Mouse (Mus musculus) kidney, postnatal 36 days (tissue): ENCODE measurements around the gene Dchs1.
"Not testable (repeated sequence)": the region's sequence is repeated elsewhere in the genome, so short reads cannot be mapped to it uniquely, and the experiment has no call there.

Experiments
- DNase-seq, 2 experiments: peaks; one replicate each; pipeline ENCODE4 v3.0.0; 2021 to 2022; ENCODE audit warnings: mixed read lengths in 2 of 2

The Dchs1 gene

GRCm38 (mm10) chr7:105740851-105741250, 46.6 kb downstream of the Dchs1 start:
- DNase-seq: no peak

- no peak for DNase-seq
Observed at GRCm38 (mm10) chr7:105740089-105740795, 47.2 kb downstream of the Dchs1 start.

GRCm38 (mm10) chr7:105738948-105739347, 48.5 kb downstream of the Dchs1 start:
- DNase-seq: peak; percentile 78 to 82

GRCm38 (mm10) chr7:105738286-105738685, 49.2 kb downstream of the Dchs1 start:
- DNase-seq: no peak

- DNase-seq: no peak
Observed at GRCm38 (mm10) chr7:105737648-105738047, 49.8 kb downstream of the Dchs1 start.

- peak; percentile 32 to 66 for DNase-seq
Observed at GRCm38 (mm10) chr7:105736911-105737521, 50.4 kb downstream of the Dchs1 start, which contains the start of gene Rrp8. TSS of gene Rrp8 (minus strand) at chr7:105737385.

GRCm38 (mm10) chr7:105736264-105736901, 51.1 kb downstream of the Dchs1 start, which contains the start of gene Ilk:
TSS of gene Ilk (plus strand) at chr7:105736592.
- DNase-seq: peak; percentile 95 to 96

- not testable (repeated sequence) for DNase-seq
Observed at GRCm38 (mm10) chr7:105735464-105735863, 52.0 kb downstream of the Dchs1 start.

- no peak for DNase-seq
Observed at GRCm38 (mm10) chr7:105734826-105735225, 52.6 kb downstream of the Dchs1 start.

- no peak for DNase-seq
Observed at GRCm38 (mm10) chr7:105733836-105734235, 53.6 kb downstream of the Dchs1 start.

- peak in 1 of 2 experiments; percentile 14 for DNase-seq
Observed at GRCm38 (mm10) chr7:105728701-105729428, 58.6 kb downstream of the Dchs1 start.

- DNase-seq: no peak
Observed at GRCm38 (mm10) chr7:105726980-105727325, 60.5 kb downstream of the Dchs1 start.

GRCm38 (mm10) chr7:105726144-105726979, 61.1 kb downstream of the Dchs1 start:
- DNase-seq: peak; percentile 63 to 77

GRCm38 (mm10) chr7:105721916-105722315, 65.5 kb downstream of the Dchs1 start:
- DNase-seq: no peak

- no peak for DNase-seq
Observed at GRCm38 (mm10) chr7:105715366-105715765, 72.1 kb downstream of the Dchs1 start.

GRCm38 (mm10) chr7:105708733-105709132, 78.7 kb downstream of the Dchs1 start:
- DNase-seq: no peak

- no peak for DNase-seq
Observed at GRCm38 (mm10) chr7:105703816-105704215, 83.6 kb downstream of the Dchs1 start.

- no peak for DNase-seq
Observed at GRCm38 (mm10) chr7:105703184-105703583, 84.3 kb downstream of the Dchs1 start.
